Mouse (Mus musculus): Measurements from ENCODE around the gene Mme. TPM values are rescaled to one million over a fixed set of nuclear protein-coding genes. Genes with fewer than 3 reads are reported as not detected.

Gene Mme
- polyA plus RNA-seq, 1 experiment: not detected

DNA sequence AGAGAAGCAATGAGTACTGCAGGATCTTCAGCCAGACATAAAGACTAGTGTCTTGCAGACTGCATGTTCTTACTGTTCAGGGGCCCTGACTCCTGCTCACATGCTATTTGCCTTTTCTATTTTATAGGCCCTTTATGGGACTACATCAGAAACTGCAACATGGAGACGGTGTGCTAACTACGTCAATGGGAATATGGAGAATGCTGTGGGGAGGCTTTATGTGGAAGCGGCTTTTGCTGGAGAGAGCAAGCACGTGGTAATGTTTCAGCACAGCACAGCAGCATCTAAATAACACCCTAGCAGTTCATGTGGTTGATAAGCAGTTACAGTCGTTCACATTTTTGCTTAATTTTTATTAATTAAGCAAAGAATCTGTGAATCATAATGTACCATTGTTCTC lies 103.7 kb downstream of the Mme start:
- TF ChIP-seq GATA1 (IDR thresholded peaks at IDR 0.05; ENCODE audit: borderline replicate concordance, low read length) (no peak), FLI1 (IDR thresholded peaks at IDR 0.05; ENCODE audit: low read length) (no peak)

DNA sequence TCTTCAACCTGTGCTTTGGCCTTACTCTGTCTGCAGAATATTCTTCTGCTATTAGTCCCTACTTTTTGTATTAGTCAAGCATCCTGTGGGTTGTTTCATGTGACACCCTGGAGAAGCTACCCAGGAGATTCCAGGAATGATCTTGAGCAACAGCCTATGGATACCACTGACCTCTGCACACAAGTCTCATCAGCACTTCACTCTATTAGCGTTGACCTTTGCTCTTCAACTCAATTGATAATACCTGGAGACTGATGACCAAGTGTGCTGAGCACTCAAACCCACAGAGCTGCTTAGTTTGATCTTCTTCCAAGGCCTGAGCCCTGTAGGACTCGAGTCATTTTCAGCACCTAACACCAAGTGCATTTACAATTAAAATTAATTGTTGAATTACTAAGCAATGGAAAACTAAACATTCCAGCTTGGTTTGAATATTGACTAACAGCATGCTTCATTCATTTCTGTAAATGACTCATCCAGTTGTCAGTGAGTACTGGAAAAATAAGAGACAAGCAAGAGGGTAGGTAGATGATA lies 107.6 kb downstream of the Mme start:
- Histone ChIP-seq H3K4me1 (no peaks in the 10 kb centered on the region), H3K27me3 (replicated peaks) (no peaks in the 10 kb centered on the region), H3K4me3 (replicated peaks) (no peak overlapping the region), H3K9me3 (no peaks in the 10 kb centered on the region), H3K36me3 (replicated peaks; ENCODE audit: low read length) (no peaks in the 10 kb centered on the region)
- TF ChIP-seq GATA1 (IDR thresholded peaks at IDR 0.05; ENCODE audit: borderline replicate concordance, low read length) (no peak), FLI1 (IDR thresholded peaks at IDR 0.05; ENCODE audit: low read length) (no peak)

More for the DNA sequence above, 103.7 kb downstream of the Mme start:
- Histone ChIP-seq H3K27me3 (replicated peaks) (no peaks in the 10 kb centered on the region), H3K4me1 (no peaks in the 10 kb centered on the region), H3K9me3 (no peaks in the 10 kb centered on the region), H3K36me3 (replicated peaks; ENCODE audit: low read length) (no peaks in the 10 kb centered on the region), H3K4me3 (replicated peaks) (no peak overlapping the region)

DNA sequence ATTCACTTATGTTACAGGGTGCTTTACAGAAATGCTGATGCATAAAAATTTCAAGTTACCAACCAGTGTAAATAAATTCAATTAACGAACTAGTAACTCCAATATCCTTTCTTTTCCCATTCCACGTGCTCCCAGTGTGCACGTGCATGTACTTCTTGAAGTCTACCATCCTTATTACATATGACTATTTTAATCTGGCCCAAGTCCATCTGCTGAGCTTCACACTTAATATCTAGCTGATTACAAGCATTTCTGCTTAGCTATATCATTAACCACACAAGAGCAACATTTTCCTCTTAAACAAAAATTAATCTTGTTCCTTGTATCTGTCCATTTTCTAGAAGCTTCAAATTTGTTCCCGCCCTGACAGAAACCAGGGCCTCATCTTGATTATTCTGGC lies 108.9 kb downstream of the Mme start:
- Histone ChIP-seq H3K27me3 (replicated peaks) (no peaks in the 10 kb centered on the region), H3K9me3 (peaks cover 3% of the 10 kb centered on the region; the same call in 1 of the 2 replicates), H3K4me1 (no peaks in the 10 kb centered on the region), H3K36me3 (replicated peaks; ENCODE audit: low read length) (no peaks in the 10 kb centered on the region), H3K4me3 (replicated peaks) (no peak overlapping the region)
- TF ChIP-seq FLI1 (IDR thresholded peaks at IDR 0.05; ENCODE audit: low read length): no peak
- no peak for TF ChIP-seq GATA1 (IDR thresholded peaks at IDR 0.05; ENCODE audit: borderline replicate concordance, low read length)

DNA sequence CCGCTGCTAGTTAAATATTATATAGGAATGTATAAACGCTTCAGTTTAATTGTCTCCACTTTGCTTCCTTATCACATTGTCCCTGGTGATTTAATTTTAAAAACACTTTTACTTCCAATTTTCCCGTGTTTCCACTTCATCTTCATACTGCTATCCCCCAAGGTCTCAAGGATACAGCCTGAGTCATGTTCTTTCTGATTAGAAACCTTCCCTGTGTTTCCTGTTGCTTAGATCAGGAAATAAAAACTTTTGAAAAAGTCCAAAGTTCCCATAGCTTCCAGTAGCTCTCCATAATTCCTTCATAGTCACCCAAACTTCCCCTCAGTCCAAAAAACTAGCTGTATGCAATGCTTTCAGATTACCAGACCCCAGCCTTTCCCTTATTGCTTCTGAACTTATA lies 109.4 kb downstream of the Mme start:
- H3K27me3 ChIP-seq (replicated peaks): no peaks in the 10 kb centered on the region

DNA sequence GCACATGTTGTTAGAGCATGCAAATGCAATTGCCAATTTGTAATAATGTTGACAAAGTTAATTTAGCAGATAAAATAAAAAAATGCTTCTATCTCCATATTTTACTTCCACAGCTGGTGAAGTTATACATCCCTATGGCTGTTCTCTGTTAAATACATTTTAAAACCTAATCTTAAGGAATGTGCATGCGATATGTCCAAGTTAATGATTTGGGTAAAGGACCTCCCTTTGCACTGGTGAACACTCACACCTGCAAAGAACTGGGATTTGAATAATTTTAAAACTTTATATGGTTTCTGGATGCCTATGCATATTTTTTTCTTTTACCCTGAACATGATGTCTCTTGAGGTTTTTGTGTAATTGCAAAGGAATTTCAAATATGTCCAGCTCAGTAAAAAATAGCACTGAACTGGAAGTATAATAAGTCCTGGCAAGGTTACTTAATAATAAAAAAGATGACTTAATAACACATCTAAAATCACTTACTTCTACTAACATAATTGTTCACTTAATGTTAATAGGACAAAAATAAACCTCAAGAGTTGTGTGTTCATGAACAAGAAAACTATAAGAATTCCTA lies 110.4 kb downstream of the Mme start:
- Histone ChIP-seq H3K27me3 (replicated peaks) (no peaks in the 10 kb centered on the region), H3K4me1 (no peaks in the 10 kb centered on the region), H3K9me3 (peaks cover 3% of the 10 kb centered on the region; the same call in 1 of the 2 replicates), H3K36me3 (replicated peaks; ENCODE audit: low read length) (no peaks in the 10 kb centered on the region), H3K4me3 (replicated peaks) (no peak overlapping the region)
- TF ChIP-seq FLI1 (IDR thresholded peaks at IDR 0.05; ENCODE audit: low read length) (no peak), GATA1 (IDR thresholded peaks at IDR 0.05; ENCODE audit: borderline replicate concordance, low read length) (no peak)

More for the DNA sequence above, 109.4 kb downstream of the Mme start:
- Histone ChIP-seq H3K9me3 (peaks cover 3% of the 10 kb centered on the region; the same call in 1 of the 2 replicates), H3K4me3 (replicated peaks) (no peak overlapping the region), H3K4me1 (no peaks in the 10 kb centered on the region), H3K36me3 (replicated peaks; ENCODE audit: low read length) (no peaks in the 10 kb centered on the region)
- no peak for TF ChIP-seq GATA1 (IDR thresholded peaks at IDR 0.05; ENCODE audit: borderline replicate concordance, low read length)
- no peak for TF ChIP-seq FLI1 (IDR thresholded peaks at IDR 0.05; ENCODE audit: low read length)

DNA sequence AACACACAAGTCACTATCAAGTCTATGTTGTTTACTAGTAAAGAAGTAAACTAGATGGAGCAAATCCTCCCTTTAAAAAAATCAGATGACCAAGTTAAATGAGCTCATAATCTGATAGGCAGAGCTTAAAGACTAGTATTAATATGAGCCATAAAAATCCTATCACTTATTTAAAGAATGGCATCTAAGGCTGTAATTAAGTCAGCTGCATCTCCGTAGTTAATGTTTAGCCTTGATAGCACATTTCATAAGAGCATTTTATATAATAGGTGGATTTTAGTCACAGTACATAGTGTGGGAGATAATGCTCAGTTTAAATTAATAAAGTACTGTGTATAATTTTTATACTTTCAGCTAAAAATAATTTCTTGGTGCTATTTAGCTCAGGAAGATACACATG lies 118.2 kb downstream of the Mme start:
- Histone ChIP-seq H3K36me3 (replicated peaks; ENCODE audit: low read length) (no peaks in the 10 kb centered on the region), H3K27me3 (replicated peaks) (no peaks in the 10 kb centered on the region), H3K9me3 (0 out of 2 replicates have a peak, but pooled peaks cover 2% of the 10 kb centered on the region), H3K4me1 (no peaks in the 10 kb centered on the region), H3K4me3 (replicated peaks) (no peak overlapping the region)
- TF ChIP-seq GATA1 (IDR thresholded peaks at IDR 0.05; ENCODE audit: borderline replicate concordance, low read length): no peak
- no peak for TF ChIP-seq FLI1 (IDR thresholded peaks at IDR 0.05; ENCODE audit: low read length)

DNA sequence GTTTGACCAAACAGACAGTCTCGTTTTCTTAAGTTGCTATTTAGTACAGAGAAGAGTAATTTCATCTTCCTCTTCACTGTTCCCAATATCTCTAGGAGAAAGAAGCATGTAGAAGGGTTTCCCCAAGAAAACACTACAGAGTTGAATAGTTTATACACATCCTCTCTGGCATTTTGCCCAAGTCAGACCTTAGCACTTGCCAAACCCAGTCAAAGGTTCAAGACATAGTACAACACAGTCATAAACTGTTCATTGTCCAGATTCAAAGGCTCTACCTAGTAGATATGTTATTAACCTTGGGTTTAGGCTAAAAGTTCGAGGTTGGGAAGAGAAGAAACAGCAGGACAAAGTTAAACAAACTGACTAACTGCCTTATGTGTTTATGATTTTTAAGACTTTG lies 143.7 kb downstream of the Mme start:
- Histone ChIP-seq H3K4me3 (replicated peaks) (no peak overlapping the region), H3K27me3 (replicated peaks) (no peaks in the 10 kb centered on the region), H3K9me3 (no peaks in the 10 kb centered on the region), H3K36me3 (replicated peaks; ENCODE audit: low read length) (no peaks in the 10 kb centered on the region), H3K4me1 (no peaks in the 10 kb centered on the region)
- no peak for TF ChIP-seq FLI1 (IDR thresholded peaks at IDR 0.05; ENCODE audit: low read length)
- TF ChIP-seq GATA1 (IDR thresholded peaks at IDR 0.05; ENCODE audit: borderline replicate concordance, low read length): no peak

DNA sequence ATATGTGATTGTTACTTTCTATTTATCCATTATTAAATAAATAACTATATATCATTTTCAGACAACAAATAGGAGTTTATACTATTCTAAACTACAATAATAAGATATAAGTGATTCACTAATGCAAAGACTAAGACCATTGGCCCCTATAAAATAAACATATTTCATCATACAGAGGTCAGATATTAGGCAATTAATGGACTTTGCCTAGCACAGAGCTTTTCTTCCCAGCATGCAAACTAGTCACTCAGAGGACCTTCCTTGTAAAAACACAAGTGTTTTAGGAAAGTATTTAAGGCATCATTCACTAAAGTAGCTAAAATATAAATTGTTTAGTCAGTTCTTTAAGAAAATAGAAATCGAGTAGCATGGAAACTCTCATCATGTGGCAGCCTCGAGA lies 149.4 kb downstream of the Mme start:
- no peak for TF ChIP-seq GATA1 (IDR thresholded peaks at IDR 0.05; ENCODE audit: borderline replicate concordance, low read length)
- TF ChIP-seq FLI1 (IDR thresholded peaks at IDR 0.05; ENCODE audit: low read length): no peak
- H3K36me3 ChIP-seq (replicated peaks; ENCODE audit: low read length): no peaks in the 10 kb centered on the region
- H3K4me3 ChIP-seq (replicated peaks): no peak overlapping the region
- no peaks in the 10 kb centered on the region for H3K27me3 ChIP-seq (replicated peaks)
- no peaks in the 10 kb centered on the region for H3K9me3 ChIP-seq
- H3K4me1 ChIP-seq: no peaks in the 10 kb centered on the region

DNA sequence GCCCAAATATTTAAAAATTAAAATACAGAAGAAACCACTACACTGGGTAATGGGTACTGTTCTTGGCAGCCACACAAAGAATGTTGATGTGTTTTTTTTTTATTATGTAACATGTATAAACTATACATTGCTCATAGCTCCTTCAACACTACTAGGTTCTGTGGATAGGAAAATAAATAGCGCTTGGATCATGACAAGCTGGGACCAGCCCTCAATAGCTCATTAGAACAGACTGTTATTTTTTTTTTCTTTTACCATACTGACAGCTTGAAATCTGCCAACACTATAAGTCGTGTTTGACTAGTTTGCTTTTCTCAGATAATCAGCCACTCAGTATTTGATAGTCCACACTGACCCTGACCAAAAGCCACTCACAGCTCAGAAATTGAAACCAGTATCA lies 150.0 kb downstream of the Mme start:
- no peak for TF ChIP-seq GATA1 (IDR thresholded peaks at IDR 0.05; ENCODE audit: borderline replicate concordance, low read length)
- TF ChIP-seq FLI1 (IDR thresholded peaks at IDR 0.05; ENCODE audit: low read length): no peak
- Histone ChIP-seq H3K36me3 (replicated peaks; ENCODE audit: low read length) (no peaks in the 10 kb centered on the region), H3K4me1 (no peaks in the 10 kb centered on the region), H3K4me3 (replicated peaks) (no peak overlapping the region), H3K27me3 (replicated peaks) (no peaks in the 10 kb centered on the region), H3K9me3 (no peaks in the 10 kb centered on the region)

DNA sequence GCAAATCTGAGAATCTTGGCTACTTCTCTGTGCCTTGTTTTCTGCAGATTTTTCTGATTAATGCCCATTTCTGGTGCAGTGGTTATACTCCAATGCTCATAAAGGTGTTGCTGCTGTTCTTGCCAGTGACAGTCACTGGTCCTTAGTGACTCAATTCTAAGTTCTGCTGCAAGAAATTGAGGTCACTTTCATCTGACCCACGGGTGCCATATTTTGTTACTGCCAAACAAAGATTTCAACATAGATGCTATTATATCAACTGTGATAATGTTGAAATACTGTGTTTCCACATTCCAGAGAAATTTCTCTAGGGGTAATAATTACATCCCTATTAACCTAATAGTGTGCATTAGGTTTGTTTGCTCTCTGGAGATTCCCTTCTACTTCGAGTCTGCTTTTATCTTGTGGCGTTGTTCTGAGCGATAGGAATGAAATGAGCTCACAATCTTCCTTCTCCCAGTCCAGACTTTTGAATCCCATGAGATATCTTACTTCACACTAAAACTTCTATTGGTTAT lies 153.1 kb downstream of the Mme start:
- no peak overlapping the region for H3K4me3 ChIP-seq (replicated peaks)
- TF ChIP-seq GATA1 (IDR thresholded peaks at IDR 0.05; ENCODE audit: borderline replicate concordance, low read length): no peak
- TF ChIP-seq FLI1 (IDR thresholded peaks at IDR 0.05; ENCODE audit: low read length): no peak
- no peaks in the 10 kb centered on the region for H3K9me3 ChIP-seq
- H3K27me3 ChIP-seq (replicated peaks): no peaks in the 10 kb centered on the region
- no peaks in the 10 kb centered on the region for H3K36me3 ChIP-seq (replicated peaks; ENCODE audit: low read length)
- no peaks in the 10 kb centered on the region for H3K4me1 ChIP-seq

All from megakaryocyte, embryonic 14.5 days (primary cell).